11 mouse cellular contexts compared by ENCODE assay signal in the genomic region with DNA sequence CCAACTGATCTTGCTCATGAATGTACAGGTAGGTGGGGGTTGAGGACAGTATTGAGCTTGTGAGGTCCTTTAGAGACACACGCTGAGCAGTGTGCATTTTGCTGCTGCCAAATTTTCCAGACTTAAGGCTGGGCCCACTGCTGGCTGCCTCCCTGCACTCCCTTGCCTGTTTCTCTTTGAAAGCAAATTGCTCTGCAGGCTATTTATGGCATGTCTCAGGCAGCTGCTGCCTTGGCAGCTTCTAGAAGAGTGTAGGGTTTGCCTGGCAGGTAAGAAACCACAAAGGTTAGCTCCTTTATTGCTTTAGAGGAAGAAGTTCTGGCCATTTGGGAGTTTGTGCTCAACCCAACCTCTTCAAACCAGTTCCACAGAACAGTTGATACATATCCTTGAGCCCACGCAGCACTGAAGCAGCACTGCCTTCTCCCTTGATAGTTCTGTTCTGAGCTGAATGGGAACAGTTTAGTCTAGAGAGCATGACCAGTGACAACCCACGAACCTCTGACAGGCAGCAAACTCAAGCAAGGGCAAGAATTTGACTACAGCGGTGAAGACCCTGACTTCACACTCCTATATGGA.
DNase-seq lines count a peak whose midpoint lies in the region; ATAC-seq and TF ChIP-seq lines count a peak whose summit lies in the region.
"Had no signal": no experiment of that assay in that cellular context is flagged by ENCODE, and none has a peak within 500 bp of the region (broad histone marks: within the 10 kb centered on the region; RNA-seq: fewer than 3 reads in every experiment).

No protein-coding gene starts in this region.

- DNase-seq in heart, adult 18-20 months, result peak; percentile 21 to 33
- DNase-seq in heart, adult 8-10 months (ENCODE audit: low spot score), result no peak
- no peak for DNase-seq in lung, postnatal 0 days (ENCODE audit: low spot score)
- peak; percentile 15 for DNase-seq in left cerebral cortex, adult 2 months (ENCODE audit: extremely low spot score in 1 of 2, low spot score in 2 of 2)
- DNase-seq in urinary bladder, postnatal 4 days (ENCODE audit: low spot score in 2 of 2), result no peak

- ATAC-seq in lung, embryonic 15.5 days (ENCODE audit: borderline replicate concordance, extremely low read depth, low FRiP score, low TSS enrichment), result peak; percentile 35; the same call in 1 of the 2 replicates
- ATAC-seq in lung, postnatal 0 days, result no peak
- no peak for ATAC-seq in stomach, embryonic 16.5 days (ENCODE audit: insufficient read depth, low FRiP score)
- ATAC-seq in midbrain, embryonic 13.5 days, result no peak
- ATAC-seq: CD4-positive, CD25-positive, alpha-beta regulatory T cell, adult 4 months had no signal

- no peak overlapping the region for H3K4me3 ChIP-seq in lung, embryonic 15.5 days
- H3K4me3 ChIP-seq in lung, postnatal 0 days (ENCODE audit: low read depth, low read length), result no peak overlapping the region
- H3K4me3 ChIP-seq in left cerebral cortex, adult 2 months, result no peak overlapping the region
- H3K4me3 ChIP-seq in stomach, embryonic 16.5 days (replicated peaks; ENCODE audit: low read length), result no peak overlapping the region
- no peak overlapping the region for H3K4me3 ChIP-seq in midbrain, embryonic 13.5 days (replicated peaks)
- H3K4me3 ChIP-seq: heart, adult 2 months; liver, embryonic 15.5 days had no signal

- no peaks in the 10 kb centered on the region for H3K36me3 ChIP-seq in lung, embryonic 15.5 days
- H3K36me3 ChIP-seq in lung, postnatal 0 days (ENCODE audit: insufficient read depth, low read length), result no peaks in the 10 kb centered on the region
- H3K36me3 ChIP-seq in stomach, embryonic 16.5 days (ENCODE audit: control insufficient read depth, insufficient read depth, low read length), result no peaks in the 10 kb centered on the region
- no peaks in the 10 kb centered on the region for H3K36me3 ChIP-seq in midbrain, embryonic 13.5 days
- H3K36me3 ChIP-seq: liver, embryonic 15.5 days had no signal

- no peak overlapping the region for H3K27ac ChIP-seq in lung, embryonic 15.5 days
- H3K27ac ChIP-seq in lung, postnatal 0 days (ENCODE audit: low read length), result no peak overlapping the region
- H3K27ac ChIP-seq in left cerebral cortex, adult 2 months, result no peak overlapping the region
- peak overlapping the region; percentile 9; the same call in 1 of the 2 replicates for H3K27ac ChIP-seq in stomach, embryonic 16.5 days (ENCODE audit: low read length)
- no peak overlapping the region for H3K27ac ChIP-seq in midbrain, embryonic 13.5 days
- H3K27ac ChIP-seq: heart, adult 2 months; liver, embryonic 15.5 days had no signal

- H3K4me1 ChIP-seq in lung, embryonic 15.5 days, result peaks cover 3% of the 10 kb centered on the region
- H3K4me1 ChIP-seq in lung, postnatal 0 days (ENCODE audit: insufficient read depth, low read depth, low read length), result no peaks in the 10 kb centered on the region; the same call in 1 of the 2 replicates
- H3K4me1 ChIP-seq in stomach, embryonic 16.5 days (ENCODE audit: control insufficient read depth, insufficient read depth, low read length), result peaks cover 5% of the 10 kb centered on the region; the same call in 1 of the 2 replicates
- peaks cover 1% of the 10 kb centered on the region; the same call in 1 of the 2 replicates for H3K4me1 ChIP-seq in midbrain, embryonic 13.5 days (replicated peaks)
- H3K4me1 ChIP-seq: liver, embryonic 15.5 days had no signal

- TF ChIP-seq CTCF in lung, postnatal 0 days (IDR thresholded peaks at IDR 0.05), result no peak
- TF ChIP-seq CTCF in left cerebral cortex, adult 2 months (IDR thresholded peaks at IDR 0.05), result no peak

- TF ChIP-seq EP300 in lung, postnatal 0 days (IDR thresholded peaks at IDR 0.05), result no peak

- H3K27me3 ChIP-seq in lung, embryonic 15.5 days, result no peaks in the 10 kb centered on the region
- H3K27me3 ChIP-seq in lung, postnatal 0 days (replicated peaks; ENCODE audit: insufficient read depth, low read length), result no peaks in the 10 kb centered on the region
- H3K27me3 ChIP-seq in stomach, embryonic 16.5 days (ENCODE audit: control insufficient read depth, insufficient read depth, low read length), result no peaks in the 10 kb centered on the region
- H3K27me3 ChIP-seq in midbrain, embryonic 13.5 days, result peaks cover 28% of the 10 kb centered on the region; the same call in 1 of the 2 replicates
- H3K27me3 ChIP-seq: liver, embryonic 15.5 days had no signal

- H3K9ac ChIP-seq in lung, embryonic 15.5 days, result no peak overlapping the region
- no peak overlapping the region for H3K9ac ChIP-seq in lung, postnatal 0 days (replicated peaks; ENCODE audit: low read depth)
- no peak overlapping the region for H3K9ac ChIP-seq in stomach, embryonic 16.5 days (ENCODE audit: low read length)
- no peak overlapping the region for H3K9ac ChIP-seq in midbrain, embryonic 13.5 days (replicated peaks)
- H3K9ac ChIP-seq: liver, embryonic 15.5 days had no signal

- H3K4me2 ChIP-seq in lung, embryonic 15.5 days, result no peak overlapping the region
- no peak overlapping the region for H3K4me2 ChIP-seq in lung, postnatal 0 days (replicated peaks; ENCODE audit: low read depth, low read length)
- no peak overlapping the region for H3K4me2 ChIP-seq in stomach, embryonic 16.5 days (ENCODE audit: low read depth, low read length)
- no peak overlapping the region for H3K4me2 ChIP-seq in midbrain, embryonic 13.5 days (replicated peaks)
- H3K4me2 ChIP-seq: liver, embryonic 15.5 days had no signal

- WGBS in lung, embryonic 15.5 days, result 73% methylated on average over 4 of the region's 4 CpGs
- WGBS in lung, postnatal 0 days, result 66% methylated on average over 4 of the region's 4 CpGs
- 59% methylated on average over 4 of the region's 4 CpGs for WGBS in stomach, embryonic 16.5 days
- WGBS in midbrain, embryonic 13.5 days, result 83% methylated on average over 4 of the region's 4 CpGs

- no peaks in the 10 kb centered on the region for H3K9me3 ChIP-seq in lung, embryonic 15.5 days
- H3K9me3 ChIP-seq in lung, postnatal 0 days (ENCODE audit: low read length), result no peaks in the 10 kb centered on the region
- H3K9me3 ChIP-seq in stomach, embryonic 16.5 days (replicated peaks; ENCODE audit: control insufficient read depth, low read length), result no peaks in the 10 kb centered on the region
- H3K9me3 ChIP-seq in midbrain, embryonic 13.5 days, result no peaks in the 10 kb centered on the region
- H3K9me3 ChIP-seq: liver, embryonic 15.5 days had no signal

- intact Hi-C loops in left cerebral cortex, adult 2 months (cut with DNase I), result no loop called here

Comparison
In these comparisons a context has a peak if more than half of its experiments do, and no peak if none do; other contexts are left out.
1. DNase-seq: peak in heart, adult 18-20 months (2 of 2) and left cerebral cortex, adult 2 months (2 of 2); none in heart, adult 8-10 months (single experiment), lung, postnatal 0 days (single experiment) and urinary bladder, postnatal 4 days (0 of 2).